Mouse (Mus musculus) kidney, adult 2 months (tissue): Measurements from ENCODE around the gene Cebpg.

Experiments
- CTCF ChIP-seq: fragments of 200-500 bp; conservative IDR thresholded peaks from 2 replicates; pipeline ENCODE4 v1.5.1; 2011; ENCODE audit warnings: low read depth, mild to moderate bottlenecking, control low read depth, low read length, moderate library complexity, mixed read lengths; ENCODE audit not compliant: insufficient read depth, insufficient read length
- POLR2A ChIP-seq: fragments of 200-500 bp; IDR thresholded peaks from one replicate; pipeline ENCODE4 v1.6.1; 2011; ENCODE audit warnings: low read depth, low read length, control low read depth

- TF ChIP-seq CTCF (no peak), POLR2A (no peak)
Observed at GRCm38 (mm10) chr7:35028559-35028958, 27.8 kb downstream of the Cebpg start.
